Mouse (Mus musculus) midbrain, embryonic 11.5 days (tissue): ENCODE measurements at regions not wholly inside any gene's neighbourhood (a gene's known extent, or its start where the extent isn't known, plus 50 kb on each side); places are given as distances from the start of the nearest gene placed in this dataset.

ENCODE experiments used
- ATAC-seq: fragments of 200-750 bp; cut with Nextera tagmentation; 2 replicates; pipeline ENCODE4 v1.8.0; 2017; ENCODE audit warnings: moderate TSS enrichment, moderate library complexity; ENCODE audit not compliant: low FRiP score
- DNase-seq: peaks from one replicate; pipeline ENCODE4 v3.0.0; 2015; ENCODE audit warnings: low spot score; ENCODE audit errors: missing footprints
- H3K27ac ChIP-seq: fragments of 300-500 bp; sonication (generic); 2 replicates; pipeline ENCODE4 v1.5.1; 2014; ENCODE audit warnings: low read depth, low read length
- H3K27me3 ChIP-seq: fragments of 300-500 bp; sonication (generic); 2 replicates; pipeline ENCODE4 v1.6.1; 2014; ENCODE audit warnings: mild to moderate bottlenecking, low read length, moderate library complexity, mixed read lengths; ENCODE audit not compliant: control insufficient read depth, insufficient read depth
- H3K36me3 ChIP-seq: fragments of 300-500 bp; sonication (generic); 2 replicates; pipeline ENCODE4 v1.6.1; 2014; ENCODE audit warnings: mild to moderate bottlenecking, low read length, moderate library complexity, mixed read lengths; ENCODE audit not compliant: control insufficient read depth, insufficient read depth
- H3K4me1 ChIP-seq: fragments of 300-500 bp; sonication (generic); 2 replicates; pipeline ENCODE4 v1.6.1; 2014; ENCODE audit warnings: low read length; ENCODE audit not compliant: control insufficient read depth, insufficient read depth
- H3K4me2 ChIP-seq: fragments of 300-500 bp; sonication (generic); 2 replicates; pipeline ENCODE4 v1.6.1; 2014; ENCODE audit warnings: mild to moderate bottlenecking, moderate library complexity
- H3K4me3 ChIP-seq: fragments of 300-500 bp; sonication (generic); 2 replicates; pipeline ENCODE4 v1.5.1; 2014; ENCODE audit warnings: low read depth, low read length
- H3K9ac ChIP-seq: fragments of 300-500 bp; sonication (generic); 2 replicates; pipeline ENCODE4 v1.6.1; 2014; ENCODE audit warnings: low read length
- H3K9me3 ChIP-seq: fragments of 300-500 bp; sonication (generic); 2 replicates; pipeline ENCODE4 v1.6.1; 2016; ENCODE audit warnings: low read length; ENCODE audit not compliant: control insufficient read depth
- WGBS: fragments of 180-500 bp; shearing (Covaris S2); extraction: QIAGEN DNeasy Blood & Tissue Kit; methylation state at CpG from one replicate; pipeline ENCODE4 v1.1.7; 2014; 5-methylcytosine and 5-hydroxymethylcytosine counted together

GRCm38 (mm10) chr4:45734011-45734410 lies 64.8 kb upstream of the Aldh1b1 start:
- H3K9me3 ChIP-seq: no peaks in the 10 kb centered on the region
- 94% methylated on average over 6 of the region's 6 CpGs for WGBS
- H3K36me3 ChIP-seq: no peaks in the 10 kb centered on the region
- ATAC-seq: no peak
- H3K4me3 ChIP-seq: no peak overlapping the region
- DNase-seq: no peak
- H3K4me2 ChIP-seq: no peak overlapping the region
- H3K27me3 ChIP-seq: no peaks in the 10 kb centered on the region
- H3K4me1 ChIP-seq: peaks cover 9% of the 10 kb centered on the region; the same call in 1 of the 2 replicates
- no peak overlapping the region for H3K9ac ChIP-seq
- no peak overlapping the region for H3K27ac ChIP-seq

GRCm38 (mm10) chr4:45730862-45731831 lies 67.7 kb upstream of the Aldh1b1 start:
- ATAC-seq (peak; percentile 57; the same call in 1 of the 2 replicates), DNase-seq (peak; percentile 92)
- Histone ChIP-seq H3K9ac (no peak overlapping the region), H3K36me3 (no peaks in the 10 kb centered on the region), H3K9me3 (no peaks in the 10 kb centered on the region), H3K27ac (no peak overlapping the region), H3K27me3 (no peaks in the 10 kb centered on the region), H3K4me3 (no peak overlapping the region), H3K4me2 (no peak overlapping the region), H3K4me1 (peaks cover 14% of the 10 kb centered on the region)
- WGBS: 37% methylated on average over 14 of the region's 14 CpGs

GRCm38 (mm10) chr4:45729801-45730200 lies 69.0 kb upstream of the Aldh1b1 start:
- no peak overlapping the region for H3K27ac ChIP-seq
- H3K9me3 ChIP-seq: no peaks in the 10 kb centered on the region
- ATAC-seq (no peak), DNase-seq (no peak)
- no peaks in the 10 kb centered on the region for H3K36me3 ChIP-seq
- H3K27me3 ChIP-seq: no peaks in the 10 kb centered on the region; the same call in 1 of the 2 replicates
- 80% methylated on average over 4 of the region's 4 CpGs for WGBS
- no peak overlapping the region for H3K9ac ChIP-seq
- H3K4me1 ChIP-seq: peaks cover 12% of the 10 kb centered on the region
- no peak overlapping the region for H3K4me2 ChIP-seq
- no peak overlapping the region for H3K4me3 ChIP-seq

- Histone ChIP-seq H3K27me3 (no peaks in the 10 kb centered on the region; the same call in 1 of the 2 replicates), H3K9ac (no peak overlapping the region), H3K4me3 (no peak overlapping the region), H3K4me2 (no peak overlapping the region), H3K27ac (no peak overlapping the region; the same call in 1 of the 2 replicates), H3K36me3 (no peaks in the 10 kb centered on the region), H3K9me3 (no peaks in the 10 kb centered on the region), H3K4me1 (peaks cover 12% of the 10 kb centered on the region)
- DNase-seq (peak; percentile 89), ATAC-seq (peak; percentile 40; the same call in 1 of the 2 replicates)
- 30% methylated on average over 4 of the region's 4 CpGs for WGBS
These were observed 70.0 kb upstream of the Aldh1b1 start for GRCm38 (mm10) chr4:45728825-45729224.

- Histone ChIP-seq H3K36me3 (no peaks in the 10 kb centered on the region), H3K9ac (no peak overlapping the region), H3K4me1 (peaks cover 12% of the 10 kb centered on the region), H3K27ac (no peak overlapping the region), H3K27me3 (no peaks in the 10 kb centered on the region; the same call in 1 of the 2 replicates), H3K4me3 (no peak overlapping the region), H3K4me2 (no peak overlapping the region), H3K9me3 (no peaks in the 10 kb centered on the region)
- 83% methylated on average over 5 of the region's 5 CpGs for WGBS
- ATAC-seq: no peak
- no peak for DNase-seq
These were observed 70.9 kb upstream of the Aldh1b1 start for GRCm38 (mm10) chr4:45727915-45728314.

- Histone ChIP-seq H3K4me1 (peaks cover 12% of the 10 kb centered on the region), H3K4me2 (no peak overlapping the region), H3K27ac (no peak overlapping the region), H3K27me3 (no peaks in the 10 kb centered on the region; the same call in 1 of the 2 replicates), H3K4me3 (no peak overlapping the region), H3K9ac (no peak overlapping the region), H3K36me3 (no peaks in the 10 kb centered on the region), H3K9me3 (no peaks in the 10 kb centered on the region)
- DNase-seq: no peak
- WGBS: 42% methylated on average over 9 of the region's 9 CpGs
- ATAC-seq: no peak
These were observed 71.3 kb upstream of the Aldh1b1 start for GRCm38 (mm10) chr4:45727474-45727873.

- Histone ChIP-seq H3K27me3 (no peaks in the 10 kb centered on the region; the same call in 1 of the 2 replicates), H3K27ac (no peak overlapping the region), H3K9me3 (no peaks in the 10 kb centered on the region), H3K4me3 (no peak overlapping the region), H3K4me2 (no peak overlapping the region), H3K9ac (no peak overlapping the region), H3K36me3 (no peaks in the 10 kb centered on the region), H3K4me1 (peaks cover 12% of the 10 kb centered on the region)
- no peak for DNase-seq
- ATAC-seq: no peak
- 91% methylated on average over 5 of the region's 5 CpGs for WGBS
These were observed 72.0 kb upstream of the Aldh1b1 start for GRCm38 (mm10) chr4:45726783-45727182.

- 84% methylated on average over 16 of the region's 16 CpGs for WGBS
- H3K9me3 ChIP-seq: no peaks in the 10 kb centered on the region
- no peak overlapping the region for H3K27ac ChIP-seq
- H3K27me3 ChIP-seq: no peaks in the 10 kb centered on the region; the same call in 1 of the 2 replicates
- no peak overlapping the region for H3K4me2 ChIP-seq
- DNase-seq (no peak), ATAC-seq (no peak)
- H3K9ac ChIP-seq: no peak overlapping the region
- H3K36me3 ChIP-seq: no peaks in the 10 kb centered on the region
- H3K4me3 ChIP-seq: no peak overlapping the region
- peaks cover 12% of the 10 kb centered on the region for H3K4me1 ChIP-seq
These were observed 73.5 kb upstream of the Aldh1b1 start for GRCm38 (mm10) chr4:45725055-45725910.
